Mouse (Mus musculus) cerebellum, postnatal 14 days (tissue): ENCODE measurements around the gene Olfm4.

ENCODE experiments used
- DNase-seq, 2 experiments: peaks; one replicate each; pipeline ENCODE4 v3.0.0; 2021; ENCODE audit warnings: mixed read lengths in 2 of 2

Olfm4 gene

DNA sequence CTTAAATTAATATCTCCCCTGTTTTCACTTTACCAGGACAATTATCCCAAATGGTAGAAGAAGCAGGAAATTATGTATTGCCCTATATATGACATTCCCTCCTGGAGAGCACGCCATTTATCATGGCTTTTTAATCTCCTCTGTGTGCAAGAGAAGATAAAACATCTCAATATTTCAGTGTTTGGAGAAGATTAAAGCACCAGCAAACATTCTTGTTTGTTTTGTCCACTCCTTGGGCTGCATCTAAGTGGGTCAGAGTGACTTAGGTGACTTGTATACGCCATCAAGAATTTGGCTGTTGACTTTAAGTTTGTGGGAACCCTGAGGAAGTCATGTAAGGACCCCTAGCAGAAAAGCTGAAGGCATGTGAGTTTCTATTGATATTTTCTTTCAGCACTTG is at the start of gene Olfm4:
Olfm4 (plus strand) TSS at position 301 of the 400 bp plus-strand sequence.
- no peak for DNase-seq

DNA sequence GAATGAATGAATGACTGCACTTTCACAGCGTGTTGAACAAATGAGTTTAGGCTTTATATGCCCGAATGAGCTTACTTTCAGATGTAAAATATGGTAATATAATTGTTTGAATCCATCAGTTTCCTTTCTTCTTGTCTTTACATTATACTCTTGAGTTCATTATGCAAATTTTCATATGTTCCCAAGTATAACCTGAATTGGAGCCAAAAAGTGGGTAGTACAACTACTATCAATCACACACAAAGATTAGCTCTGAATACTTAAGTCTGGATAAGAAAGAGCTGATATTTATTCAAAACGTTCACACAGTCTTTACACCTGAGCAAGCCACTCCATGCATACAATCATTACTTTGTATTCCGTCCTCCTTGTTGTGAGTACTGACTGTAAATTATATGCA is 49.5 kb upstream of the Olfm4 start:
- no peak for DNase-seq

DNA sequence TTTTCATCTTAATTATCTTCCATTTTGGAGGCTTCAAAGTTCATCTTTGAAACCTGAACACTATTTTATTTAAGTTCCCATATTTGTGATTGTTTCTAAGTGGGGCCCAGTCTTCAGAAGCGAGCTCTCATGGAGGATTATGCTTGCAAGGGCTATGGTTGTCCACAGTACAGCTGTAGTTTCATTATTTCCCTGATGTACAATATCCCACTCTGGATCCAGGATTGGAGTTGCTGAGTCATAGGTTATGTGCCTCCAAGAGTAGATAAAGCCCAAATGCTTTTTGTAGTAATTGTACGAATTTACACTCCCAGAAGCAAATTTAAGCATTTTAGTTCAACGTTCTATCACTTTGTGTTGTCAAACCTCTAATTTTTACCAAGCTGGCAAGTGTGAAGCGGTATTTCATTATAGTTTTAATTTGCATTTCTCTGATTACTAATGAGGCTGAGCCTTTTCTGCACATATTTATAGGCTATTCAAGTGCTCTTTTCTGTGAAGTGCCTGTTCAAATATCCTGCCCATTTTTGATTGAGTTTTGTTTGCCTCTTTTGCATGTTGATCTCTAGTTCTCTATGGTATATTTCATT is 46.9 kb upstream of the Olfm4 start:
- no peak for DNase-seq

DNA sequence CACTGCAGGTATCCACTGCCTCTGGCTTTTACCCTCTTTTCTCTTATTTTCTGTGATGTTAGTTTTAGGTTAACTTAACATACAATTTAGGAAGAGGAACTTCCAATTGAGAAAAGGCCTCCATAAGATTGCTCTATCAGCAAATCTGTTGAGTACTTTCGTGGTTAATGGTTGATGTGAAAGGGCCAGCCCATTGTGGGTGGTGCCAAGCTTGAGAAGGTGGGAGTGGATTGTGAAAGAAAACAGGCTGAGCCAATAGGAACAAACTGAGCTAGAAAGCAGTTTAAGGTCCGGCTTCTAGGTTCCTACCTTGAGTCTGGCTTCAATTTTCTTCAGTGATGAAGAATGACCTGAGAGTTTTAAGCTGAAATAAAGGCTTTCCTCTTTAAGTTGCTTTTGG is 38.0 kb upstream of the Olfm4 start:
- no peak for DNase-seq

DNA sequence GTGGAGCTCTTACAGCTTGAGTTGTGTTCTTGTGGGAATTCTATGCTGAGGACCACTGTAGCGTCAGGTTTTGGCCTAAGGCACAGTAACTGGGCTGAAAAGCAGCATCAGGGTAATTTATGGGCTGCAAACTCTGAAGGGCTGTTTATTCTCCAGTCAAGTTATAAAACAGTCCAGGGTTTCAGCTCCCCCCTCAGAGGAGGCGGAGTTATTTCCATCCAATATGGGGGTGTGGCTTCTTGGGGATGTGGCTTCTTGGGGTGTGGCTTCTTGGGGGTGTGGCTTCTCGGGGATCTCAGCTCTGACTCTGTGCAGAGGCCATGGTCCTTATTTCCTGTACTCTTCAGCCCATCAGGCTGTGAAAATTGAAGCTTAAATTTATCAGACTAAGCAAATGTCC is 28.2 kb upstream of the Olfm4 start:
- no peak for DNase-seq

DNA sequence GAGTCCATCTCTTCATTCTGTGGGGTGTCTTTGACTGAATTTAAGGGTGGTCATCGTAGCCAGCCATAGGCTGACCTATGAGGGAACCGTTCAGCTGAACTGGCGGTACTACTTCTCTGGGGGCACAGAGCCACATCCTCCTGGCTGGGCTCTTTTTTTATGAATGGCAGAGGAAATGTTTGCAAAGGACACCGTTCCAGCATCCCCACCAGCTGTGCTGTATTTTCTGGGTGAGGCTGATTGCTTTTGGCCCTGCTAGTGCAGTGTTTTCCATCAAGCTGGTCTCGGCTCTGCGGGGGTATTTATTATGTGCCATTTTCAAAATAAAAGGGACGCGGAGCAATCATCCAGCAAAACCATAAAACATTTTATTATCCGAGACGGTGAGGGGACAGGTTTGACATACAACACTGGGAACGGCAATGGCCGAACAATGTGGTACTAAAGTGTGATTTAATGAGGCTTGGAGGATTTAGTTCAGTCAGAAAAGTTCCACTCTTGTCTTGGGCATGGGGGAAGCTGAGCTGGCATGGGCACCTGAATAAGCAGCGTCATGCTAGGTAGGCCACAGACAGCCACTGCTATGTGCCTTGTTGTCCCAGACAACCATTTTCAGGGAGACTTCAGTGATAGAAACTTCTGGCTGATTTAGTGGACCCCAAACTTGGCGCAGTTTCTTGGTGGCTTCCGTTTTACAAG is 25.9 kb upstream of the Olfm4 start:
- peak in 1 of 2 experiments; percentile 7 for DNase-seq

DNA sequence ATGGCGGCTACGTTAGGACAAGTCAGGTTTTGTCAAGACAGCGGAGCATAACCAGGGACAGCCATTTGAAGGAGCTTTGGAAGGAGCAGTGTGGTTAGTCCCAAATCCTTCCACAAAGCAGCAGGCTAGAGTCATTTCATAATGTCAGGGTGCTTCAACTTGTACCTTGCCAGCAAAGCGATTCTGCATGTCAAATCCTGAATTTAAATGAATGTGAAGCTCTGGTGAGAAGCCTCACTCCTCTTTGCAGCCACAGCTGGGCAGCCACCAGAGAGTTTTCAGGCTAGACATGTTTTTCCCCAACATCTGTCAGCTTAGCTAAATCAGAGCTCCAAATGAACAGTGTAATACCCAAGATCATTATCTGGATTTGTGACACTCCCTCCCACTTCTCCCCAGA is 22.7 kb upstream of the Olfm4 start:
- DNase-seq = no peak

DNA sequence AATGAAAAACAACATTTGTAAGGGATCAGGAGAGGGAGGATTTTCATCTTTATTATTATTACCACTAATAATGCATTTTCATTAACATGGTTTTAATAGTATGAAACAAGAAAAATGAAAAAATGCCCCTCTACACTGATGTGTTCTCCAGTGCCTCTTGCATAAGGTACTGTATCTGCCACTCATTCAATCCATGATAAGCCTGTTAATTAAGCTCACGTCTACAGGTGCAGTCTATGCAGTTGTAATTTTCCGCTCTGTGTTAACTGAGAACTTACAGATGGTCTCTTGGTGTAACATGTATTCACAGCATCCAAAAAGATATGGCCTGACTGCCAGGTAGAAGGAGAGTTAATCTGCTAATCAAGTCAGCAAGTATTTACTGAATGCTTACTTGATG is 22.3 kb upstream of the Olfm4 start:
- DNase-seq = no peak

DNA sequence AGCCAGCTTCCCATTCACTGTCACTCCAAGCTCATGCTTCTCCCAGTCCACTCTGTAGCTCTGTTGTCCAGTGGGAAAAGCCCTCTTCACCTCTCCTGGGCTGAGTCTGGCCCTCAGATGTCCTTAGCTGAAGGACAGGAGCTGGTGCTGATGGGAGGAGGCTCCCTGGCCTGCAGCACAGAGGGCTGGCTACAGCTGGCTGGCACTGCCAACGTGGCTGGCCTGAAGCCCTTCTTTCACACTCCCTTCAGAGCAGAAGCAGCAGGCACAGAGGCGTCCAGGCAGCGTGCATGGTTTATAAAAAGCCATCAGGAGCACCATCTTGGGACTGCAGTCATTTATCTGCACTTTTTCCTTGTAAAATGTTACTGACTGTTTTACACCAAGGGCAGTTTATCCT is 13.7 kb upstream of the Olfm4 start:
- peak; percentile 22 to 34 for DNase-seq

DNA sequence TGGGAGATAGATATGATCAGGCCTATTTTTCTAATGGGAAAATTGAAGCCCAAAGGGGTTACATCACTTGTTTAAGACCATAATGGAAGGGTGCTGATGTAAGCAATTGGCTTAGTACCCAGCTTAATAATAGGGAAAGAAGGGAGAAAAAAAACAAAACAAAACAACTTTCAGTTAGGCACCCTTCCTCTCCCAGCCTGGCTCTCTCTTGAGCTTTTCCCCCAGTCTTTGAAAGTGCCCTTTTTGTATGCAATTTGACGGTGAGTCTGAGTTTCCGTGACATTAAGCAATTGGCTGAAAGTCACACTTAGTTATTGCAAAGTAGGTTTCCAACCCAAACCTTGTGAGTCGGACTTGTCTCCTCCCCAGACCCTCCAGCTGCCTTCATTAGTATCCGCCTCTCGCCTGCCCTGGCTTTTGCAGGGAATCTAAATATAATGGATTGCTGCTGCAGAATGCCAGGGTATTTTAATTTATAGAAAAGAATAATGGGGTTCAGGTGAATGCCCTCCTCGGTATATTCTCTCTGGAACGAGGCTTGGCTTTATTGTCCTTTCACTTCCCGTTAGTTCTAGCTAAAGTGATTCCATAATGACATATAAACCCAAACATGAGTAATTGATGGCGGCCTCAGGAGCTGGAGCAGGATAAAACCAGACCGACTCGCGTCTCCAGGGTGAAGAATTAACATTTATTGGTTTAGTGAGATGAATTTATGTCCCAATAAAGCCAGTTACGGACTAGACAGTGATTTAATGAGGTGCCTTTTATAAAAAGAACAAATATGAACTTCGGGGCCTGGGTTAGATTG is 12.7 kb upstream of the Olfm4 start:
- DNase-seq = no peak

DNA sequence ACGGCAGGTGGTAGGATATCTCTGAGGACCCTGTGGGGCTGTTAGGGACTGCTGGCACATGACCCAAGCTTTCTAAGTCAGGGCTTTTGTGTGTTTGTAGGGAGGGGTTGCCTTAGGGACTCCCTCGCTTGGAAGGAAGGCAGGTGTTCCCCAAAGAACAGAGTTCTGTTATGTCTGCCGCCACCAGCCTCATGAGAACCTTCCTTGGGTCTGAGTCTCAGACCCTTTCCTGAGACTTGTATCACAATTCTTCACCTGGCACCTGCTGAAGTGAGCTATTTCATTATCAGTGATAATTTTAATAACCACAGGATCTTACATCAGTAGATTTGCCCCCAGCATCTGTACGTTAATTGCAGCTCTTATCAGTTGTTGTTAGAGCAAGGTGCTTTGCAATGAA is 2.4 kb upstream of the Olfm4 start:
- no peak for DNase-seq

DNA sequence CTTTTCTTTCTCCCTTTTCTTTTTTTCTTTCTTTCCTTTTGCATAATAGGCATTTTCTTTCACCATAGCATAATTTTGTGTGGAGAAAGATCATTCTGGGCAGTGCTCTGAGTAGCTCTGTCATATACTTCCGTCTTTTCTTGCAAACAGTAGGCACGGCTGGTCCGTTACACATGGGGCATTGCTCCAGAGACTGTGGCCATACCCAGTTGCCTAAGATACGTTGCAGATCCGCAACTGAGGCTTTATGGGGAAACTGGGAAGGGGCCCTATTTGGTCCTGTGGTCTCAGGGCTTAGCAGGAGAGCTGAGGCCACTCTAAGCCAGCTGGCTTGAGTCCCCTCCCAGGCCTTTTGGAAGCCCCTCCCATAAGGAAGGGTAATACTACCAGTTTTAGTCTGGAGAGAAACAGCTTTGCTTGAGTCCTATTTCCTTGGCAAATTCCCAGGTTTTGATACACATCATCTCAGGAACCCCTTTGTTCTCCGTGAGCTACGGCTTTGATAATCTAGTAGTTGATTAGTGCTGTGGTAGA is 1.3 kb downstream of the Olfm4 start:
- DNase-seq = peak in 1 of 2 experiments; percentile 3

DNA sequence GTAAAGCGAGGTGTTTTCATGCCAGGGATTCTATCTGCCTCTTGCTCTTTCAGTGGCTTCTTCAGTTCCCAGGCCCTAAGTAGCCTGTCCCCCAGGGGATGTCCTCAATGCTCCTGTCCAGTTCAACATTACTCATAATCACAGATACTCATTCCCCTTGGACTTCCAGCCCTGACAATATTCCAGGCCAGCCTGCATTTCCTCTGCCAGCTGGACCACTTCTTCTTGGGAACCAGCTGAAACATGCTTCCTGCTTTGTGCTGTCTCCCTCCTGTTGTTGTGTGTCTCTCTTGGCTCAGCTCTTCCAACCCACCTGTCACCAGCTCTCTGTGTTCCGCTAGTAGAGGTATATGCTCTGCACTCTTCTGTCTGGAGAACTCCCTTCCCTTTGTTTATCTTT is 1.8 kb downstream of the Olfm4 start:
- peak; percentile 33 to 36 for DNase-seq

DNA sequence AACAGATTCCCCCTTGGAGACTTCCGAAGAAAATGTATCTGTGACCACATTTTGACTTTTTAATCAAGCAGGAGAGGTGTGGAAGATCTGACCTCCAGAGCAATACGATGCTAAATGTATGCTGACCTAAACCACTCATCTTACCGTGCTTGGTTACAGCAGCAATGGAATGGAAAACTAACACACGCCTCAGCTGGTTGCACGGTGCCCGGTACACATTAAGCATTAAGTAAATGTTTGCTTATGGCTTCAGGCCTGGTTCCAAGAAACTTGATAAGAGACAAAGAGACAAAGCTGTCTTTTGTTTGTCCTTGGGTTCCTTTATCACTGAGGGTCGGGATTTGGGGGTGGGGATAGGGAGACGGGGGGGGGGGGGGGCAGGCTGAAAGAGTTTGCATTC is 3.0 kb downstream of the Olfm4 start:
- DNase-seq = no peak

DNA sequence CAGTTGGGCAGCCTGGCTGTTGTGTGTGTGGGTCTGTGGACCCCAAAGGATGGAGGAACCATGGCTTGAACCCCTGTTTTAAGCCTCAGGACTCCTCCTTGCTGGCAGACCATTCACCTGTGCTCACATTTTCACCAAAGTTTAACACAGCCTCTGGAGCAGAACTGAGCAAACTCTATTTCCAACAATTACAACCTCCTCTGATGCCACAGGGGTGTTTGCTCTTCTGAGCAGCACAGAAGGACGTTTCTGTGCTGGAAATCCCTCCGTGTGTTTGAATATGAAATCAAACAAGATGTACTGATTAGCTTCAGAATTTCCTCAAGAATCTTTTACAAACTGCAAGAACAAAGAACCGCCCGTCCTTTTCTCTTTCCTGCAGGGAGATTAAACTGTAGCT is 5.9 kb downstream of the Olfm4 start:
- no peak for DNase-seq

DNA sequence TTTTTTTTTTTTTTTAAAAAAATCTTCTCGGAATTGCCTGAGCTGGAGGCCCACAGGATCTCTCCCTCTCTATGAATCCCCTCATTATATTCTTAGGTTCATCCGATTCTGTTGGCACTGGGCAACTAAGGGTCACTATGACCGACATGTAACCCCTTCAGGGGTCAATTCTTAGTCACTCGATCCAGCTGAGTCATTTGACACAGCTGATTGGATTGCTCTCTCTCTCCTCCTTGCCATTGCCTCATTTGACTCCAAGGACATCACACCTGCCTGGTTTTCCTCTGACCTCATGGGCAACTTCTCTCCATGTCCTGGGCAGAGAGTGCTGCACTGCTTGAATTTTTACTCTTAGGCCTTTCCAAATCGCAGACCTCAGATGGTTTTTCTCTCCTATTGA is 6.7 kb downstream of the Olfm4 start:
- no peak for DNase-seq

DNA sequence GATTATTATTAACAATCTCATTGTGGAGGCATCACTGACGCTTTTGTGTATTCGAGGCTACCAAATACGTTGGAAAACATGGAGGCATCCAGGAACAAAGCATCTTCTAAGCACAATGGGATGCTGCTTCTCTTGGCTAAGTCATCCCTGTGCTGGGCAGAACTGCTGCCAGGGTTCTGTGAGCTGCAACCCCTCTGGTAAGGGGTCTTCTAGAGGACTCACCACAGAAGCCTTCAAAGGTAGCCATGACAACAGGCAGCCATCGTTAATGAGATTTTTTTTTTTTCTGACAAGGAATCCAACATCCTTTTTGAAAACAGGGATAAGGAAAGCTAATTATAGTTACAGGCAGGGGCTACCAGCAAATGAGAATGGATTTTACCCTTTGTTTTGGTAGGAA is 13.7 kb downstream of the Olfm4 start:
- no peak for DNase-seq

DNA sequence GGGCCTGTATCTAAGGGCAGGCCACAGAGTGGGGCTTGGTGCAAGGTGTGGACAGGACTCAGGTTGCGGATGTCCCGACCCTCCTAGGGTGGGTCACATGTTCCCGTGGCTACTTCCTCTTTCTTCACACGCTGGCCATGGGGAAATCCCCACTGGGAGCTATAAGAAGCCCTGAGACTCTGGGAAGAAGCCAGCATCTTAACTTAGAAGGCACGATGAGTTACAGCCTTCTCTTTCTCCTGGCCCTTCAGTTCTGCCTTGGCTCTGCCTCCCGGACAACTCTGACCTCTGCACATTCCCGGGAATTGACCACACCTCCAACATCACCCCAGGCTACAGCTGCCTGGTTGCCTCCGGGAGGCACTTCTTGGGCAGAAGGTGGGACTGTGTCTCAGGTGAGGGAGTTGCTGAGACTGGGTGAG is 16.2 kb downstream of the Olfm4 start:
- no peak for DNase-seq

DNA sequence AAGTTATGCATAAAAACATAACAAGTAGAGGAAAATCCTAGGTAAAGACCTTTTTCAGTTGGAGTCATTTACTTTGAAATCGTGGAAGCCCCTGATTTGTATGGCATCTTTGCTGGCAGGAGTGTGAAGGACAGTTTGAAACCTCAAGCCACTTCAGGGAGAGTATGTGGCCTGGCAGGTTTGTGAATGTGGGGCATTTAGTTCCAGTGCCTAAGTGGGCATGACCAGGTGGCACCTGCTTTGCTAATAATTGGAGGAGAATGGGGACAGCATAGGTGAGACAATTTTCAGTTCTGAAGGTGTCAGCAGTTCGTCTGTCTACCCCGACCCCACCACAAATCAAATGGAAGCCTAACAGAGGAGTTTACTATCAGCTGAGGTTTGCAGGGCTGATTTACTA is 23.8 kb downstream of the Olfm4 start:
- DNase-seq = no peak

DNA sequence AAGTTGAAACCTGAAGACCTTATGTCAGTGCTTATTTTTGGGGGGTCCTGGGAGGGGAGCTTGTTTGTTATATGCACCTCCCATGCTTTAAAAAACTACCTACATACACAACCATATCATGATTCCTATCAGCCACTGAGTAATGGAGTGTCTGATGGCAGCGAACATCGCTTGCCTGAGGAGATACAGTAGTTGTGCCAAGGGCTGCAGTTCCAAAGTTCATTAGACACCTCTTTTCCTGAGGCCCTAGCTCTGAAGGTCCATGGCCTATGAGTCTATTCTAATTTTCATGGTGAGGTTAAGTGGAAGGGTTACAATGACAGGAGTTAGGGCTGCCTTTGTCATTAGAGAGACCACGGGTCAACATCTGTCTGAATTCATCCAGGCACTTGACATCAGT is 26.5 kb downstream of the Olfm4 start:
- no peak for DNase-seq

DNA sequence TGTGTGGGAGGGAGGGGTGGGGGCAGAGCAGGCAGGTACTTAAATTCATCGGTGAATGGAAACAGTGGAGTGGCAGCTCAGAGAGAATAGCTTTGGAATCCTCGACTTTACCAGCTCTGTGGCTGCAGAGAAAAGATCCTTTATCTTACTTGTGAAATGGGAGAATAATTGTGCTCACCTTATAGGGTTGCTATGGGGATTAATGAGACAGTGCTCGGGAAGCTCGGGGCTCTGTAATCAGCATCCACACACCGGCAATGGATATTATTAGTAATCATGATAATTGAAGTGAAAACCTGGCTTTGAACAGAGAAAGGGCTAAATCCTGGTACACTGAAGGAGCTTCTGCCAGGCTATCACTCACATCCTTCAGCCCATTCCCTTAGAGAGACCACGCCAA is 31.1 kb downstream of the Olfm4 start:
- no peak for DNase-seq

DNA sequence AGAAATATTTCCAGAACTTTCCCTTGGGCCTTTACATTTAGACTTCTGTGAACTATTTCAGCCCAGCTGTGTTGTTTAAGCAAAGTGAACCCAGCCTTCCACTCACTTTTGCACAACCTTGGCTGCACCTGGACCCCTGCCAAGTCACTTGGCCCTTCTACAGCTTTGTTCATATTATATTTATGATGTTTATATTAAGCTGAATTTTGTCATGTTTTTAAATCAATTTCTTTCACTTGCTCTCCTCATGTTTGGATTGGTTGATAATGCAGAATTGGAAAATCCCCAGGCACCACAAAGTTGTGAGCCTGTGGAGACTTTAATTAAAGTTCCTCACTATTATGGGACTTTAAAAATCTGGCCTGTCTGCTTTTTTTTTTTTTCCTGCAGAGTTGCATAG is 32.2 kb downstream of the Olfm4 start:
- no peak for DNase-seq

DNA sequence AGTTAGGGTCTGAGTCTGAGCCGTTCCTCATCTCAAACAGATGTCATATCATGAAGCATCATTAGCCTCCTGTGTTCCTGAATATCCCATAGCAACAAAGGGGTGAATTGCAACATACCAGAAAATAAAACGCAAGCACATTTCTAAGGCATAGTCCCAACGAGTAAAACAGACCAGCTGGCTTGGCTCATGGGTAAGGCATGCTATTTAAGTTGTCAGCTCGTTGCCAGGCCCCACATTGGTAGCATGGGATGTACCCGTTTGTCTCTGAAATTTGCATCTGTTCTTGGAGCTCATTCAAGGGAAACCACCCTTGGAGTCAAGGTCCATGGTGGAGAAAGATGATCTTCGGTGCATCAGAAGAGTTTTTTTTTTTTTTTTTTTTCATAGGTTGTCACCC is 42.2 kb downstream of the Olfm4 start:
- DNase-seq = peak in 1 of 2 experiments; percentile 19
